Mouse (Mus musculus): ENCODE data around the gene Mast3. TPM values are rescaled to one million over a fixed set of nuclear protein-coding genes. Genes with fewer than 3 reads are reported as not detected.
A peak's percentile ranks its signal among the peaks of the same experiment; 100 is the strongest.

Gene Mast3
- polyA plus RNA-seq, 1 experiment from 2014 or later: 30.4 TPM

DNA sequence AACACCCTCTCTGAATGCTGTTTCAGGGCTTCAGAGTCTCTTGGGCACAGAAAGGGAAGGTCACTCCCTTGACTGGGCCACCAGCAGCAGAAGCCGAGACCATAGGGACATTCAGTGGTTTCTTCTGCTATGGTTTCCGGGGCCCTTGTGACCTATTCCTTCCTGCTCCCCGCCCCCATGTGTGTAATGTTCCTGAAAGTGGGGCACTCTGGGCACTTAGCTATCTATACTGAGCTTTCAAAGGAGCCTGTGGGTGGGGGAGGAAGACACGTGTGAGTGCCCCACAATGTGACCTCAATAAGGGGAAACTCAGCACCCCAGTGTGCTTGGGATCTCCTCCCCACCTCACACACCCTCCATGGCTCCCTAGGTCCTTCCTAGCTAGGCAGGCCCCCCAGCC lies 1.7 kb upstream of the Mast3 start:
- ATAC-seq (no peak), DNase-seq (ENCODE audit: low read depth, low spot score) (no peak)
- TF ChIP-seq CTCF (IDR thresholded peaks at IDR 0.05): no peak
- no peaks in the 10 kb centered on the region for H3K27me3 ChIP-seq
- CTCF ChIA-PET: interaction anchor here (1.9 kb wide), 1 partner anchor 15 kb away, joined by 7 read pairs; no protein-coding TSS in a partner anchor
- POLR2A ChIA-PET: no interaction called here
- in situ Hi-C loops (cut with MboI; ENCODE audit: low pct_unique_long_range_greater_than_20kb): no loop called here

GRCm38 (mm10) chr8:70803761-70804480 lies 933 bp downstream of the Mast3 start:
- H3K27me3 ChIP-seq: no peaks in the 10 kb centered on the region
- POLR2A ChIA-PET: interaction anchor here (1.1 to 2.0 kb wide), 2 partner anchors 12 to 80 kb away, joined by 3 to 11 read pairs; partner anchors contain the start of gene Pde4c
- TF ChIP-seq CTCF (IDR thresholded peaks at IDR 0.05): no peak
- in situ Hi-C loops (cut with MboI; ENCODE audit: low pct_unique_long_range_greater_than_20kb): no loop called here
- ATAC-seq (no peak), DNase-seq (ENCODE audit: low read depth, low spot score) (no peak)
- CTCF ChIA-PET: interaction anchor here (1.2 kb wide), 1 partner anchor 36 kb away, joined by 3 read pairs; the partner anchor contains the start of gene Arrdc2

- ChIA-PET POLR2A (interaction anchor here (2.0 kb wide), 1 partner anchor 11 kb away, joined by 11 read pairs; no protein-coding TSS in a partner anchor), CTCF (no interaction called here)
- in situ Hi-C loops (cut with MboI; ENCODE audit: low pct_unique_long_range_greater_than_20kb): no loop called here
- no peak for TF ChIP-seq CTCF (IDR thresholded peaks at IDR 0.05)
- no peaks in the 10 kb centered on the region for H3K27me3 ChIP-seq
- ATAC-seq: no peak
- DNase-seq (ENCODE audit: low read depth, low spot score): no peak
Observed at GRCm38 (mm10) chr8:70802786-70803510, 1.9 kb downstream of the Mast3 start.

DNA sequence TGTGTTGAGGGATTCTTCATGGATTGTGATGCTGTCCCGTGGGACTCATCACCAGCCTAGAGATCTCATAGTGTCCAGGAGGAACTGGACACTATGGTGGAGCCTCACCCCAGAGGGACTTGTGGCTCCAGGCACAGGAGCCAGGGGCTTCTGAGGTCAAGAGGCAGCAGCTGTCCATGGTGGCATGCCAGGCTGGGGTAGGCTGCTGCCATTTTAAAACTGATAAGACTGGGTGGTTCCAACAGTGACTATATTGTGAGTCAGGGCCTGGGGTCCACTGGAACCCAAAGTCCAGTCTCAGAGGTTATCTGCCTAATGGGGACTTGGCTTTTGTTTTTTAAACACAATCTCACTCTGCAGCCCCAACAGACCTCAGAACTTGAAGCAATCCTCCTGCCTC lies 3.0 kb downstream of the Mast3 start:
- POLR2A ChIA-PET: no interaction called here
- no peak for TF ChIP-seq CTCF (IDR thresholded peaks at IDR 0.05)
- ATAC-seq (no peak), DNase-seq (ENCODE audit: low read depth, low spot score) (no peak)
- in situ Hi-C loops (cut with MboI; ENCODE audit: low pct_unique_long_range_greater_than_20kb): no loop called here
- no peaks in the 10 kb centered on the region for H3K27me3 ChIP-seq
- CTCF ChIA-PET: no interaction called here

- no peak for ATAC-seq
- DNase-seq (ENCODE audit: low read depth, low spot score): no peak
- in situ Hi-C loops (cut with MboI; ENCODE audit: low pct_unique_long_range_greater_than_20kb): no loop called here
- CTCF ChIA-PET: no interaction called here
- POLR2A ChIA-PET: no interaction called here
- no peaks in the 10 kb centered on the region for H3K27me3 ChIP-seq
- no peak for TF ChIP-seq CTCF (IDR thresholded peaks at IDR 0.05)
Observed at GRCm38 (mm10) chr8:70801156-70801555, 3.7 kb downstream of the Mast3 start.

GRCm38 (mm10) chr8:70800648-70801047 lies 4.2 kb downstream of the Mast3 start:
- ChIA-PET CTCF (interaction anchor here (0.6 kb wide), 1 partner anchor 8 kb away, joined by 3 read pairs; the partner anchor contains the start of gene Il12rb1), POLR2A (no interaction called here)
- TF ChIP-seq CTCF (IDR thresholded peaks at IDR 0.05): no peak
- in situ Hi-C loops (cut with MboI; ENCODE audit: low pct_unique_long_range_greater_than_20kb): no loop called here
- ATAC-seq: no peak
- DNase-seq (ENCODE audit: low read depth, low spot score): no peak
- H3K27me3 ChIP-seq: no peaks in the 10 kb centered on the region

DNA sequence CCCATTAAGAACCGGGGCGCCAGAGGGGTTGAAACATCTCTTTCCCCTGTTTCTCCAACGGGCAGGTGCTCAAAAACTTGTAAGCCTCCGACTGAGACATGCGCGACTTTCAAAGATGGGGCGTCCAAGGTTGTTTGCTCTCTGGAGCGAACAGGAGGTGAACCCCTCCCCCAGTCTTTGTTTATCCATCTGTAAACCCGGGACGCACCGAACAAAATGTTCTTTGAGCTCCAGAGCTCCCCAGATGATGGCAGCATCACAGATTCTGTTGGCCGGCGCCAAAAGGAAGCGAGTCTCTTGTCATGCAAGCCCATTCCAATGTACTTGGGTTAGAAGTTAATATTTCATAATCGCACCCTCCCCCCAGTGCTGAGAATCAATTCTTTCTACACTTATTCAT lies 6.6 kb downstream of the Mast3 start:
- no peak for ATAC-seq
- in situ Hi-C loops (cut with MboI; ENCODE audit: low pct_unique_long_range_greater_than_20kb): no loop called here
- CTCF ChIA-PET: no interaction called here
- POLR2A ChIA-PET: no interaction called here
- H3K27me3 ChIP-seq: no peaks in the 10 kb centered on the region
- no peak for TF ChIP-seq CTCF (IDR thresholded peaks at IDR 0.05)
- DNase-seq (ENCODE audit: low read depth, low spot score): no peak

- ChIA-PET CTCF (interaction anchor here (0.9 kb wide), 1 partner anchor 35 kb away, joined by 3 read pairs; no protein-coding TSS in a partner anchor), POLR2A (no interaction called here)
- H3K27me3 ChIP-seq: no peaks in the 10 kb centered on the region
- in situ Hi-C loops (cut with MboI; ENCODE audit: low pct_unique_long_range_greater_than_20kb): no loop called here
- DNase-seq (ENCODE audit: low read depth, low spot score) (peak; percentile 68), ATAC-seq (peak; percentile 67)
- TF ChIP-seq CTCF (IDR thresholded peaks at IDR 0.05): no peak
Observed at GRCm38 (mm10) chr8:70797081-70798070, 7.5 kb downstream of the Mast3 start.

- ChIA-PET POLR2A (no interaction called here), CTCF (interaction anchor here (0.9 to 1.3 kb wide), 3 partner anchors 9 to 34 kb away, joined by 3 to 4 read pairs (median 3); no protein-coding TSS in a partner anchor)
- no peak for DNase-seq (ENCODE audit: low read depth, low spot score)
- in situ Hi-C loops (cut with MboI; ENCODE audit: low pct_unique_long_range_greater_than_20kb): no loop called here
- no peak for TF ChIP-seq CTCF (IDR thresholded peaks at IDR 0.05)
- no peaks in the 10 kb centered on the region for H3K27me3 ChIP-seq
- no peak for ATAC-seq
Observed at GRCm38 (mm10) chr8:70796403-70797080, 8.3 kb downstream of the Mast3 start.

All from Patski (cell line).